Mouse (Mus musculus) E14TG2a.4 (cell line): ENCODE measurements around the gene Ssbp2.

Experiments
- CTCF ChIP-seq: conservative IDR thresholded peaks from 2 replicates; pipeline ENCODE4 v1.5.1; 2014; ENCODE audit warnings: low read length
- NANOG ChIP-seq: IDR thresholded peaks from 2 replicates; pipeline ENCODE4 v1.6.1; 2014; ENCODE audit warnings: borderline replicate concordance, low read length, mixed read lengths

- TF ChIP-seq CTCF = no peak
- no peak for TF ChIP-seq NANOG
Measured at GRCm38 (mm10) chr13:91725130-91725529, 265.0 kb downstream of the Ssbp2 start.
